Mouse (Mus musculus): ENCODE results near the gene Sema3a.

GRCm38 (mm10) chr5:13384714-13385113 lies 259.5 kb downstream of the Sema3a start:
- TF ChIP-seq CTCF (conservative IDR thresholded peaks at IDR 0.05; ENCODE audit: low read length), result no peak
- no peak for TF ChIP-seq POU5F1 (IDR thresholded peaks at IDR 0.05; ENCODE audit: borderline replicate concordance, low read length)

Measured in E14TG2a.4 (cell line).